Mouse (Mus musculus): ENCODE results near the gene Fxyd1.

The Fxyd1 gene

GRCm38 (mm10) chr7:31057071-31057470, at the start of gene Fxyd1:
TSS of gene Fxyd1 (minus strand) at chr7:31057199.
- DNase-seq (ENCODE audit: low read depth): no peak

- no peak for DNase-seq (ENCODE audit: low read depth)
These were observed 49.2 kb upstream of the Fxyd1 start for GRCm38 (mm10) chr7:31106166-31106565.

- DNase-seq (ENCODE audit: low read depth): no peak
These were observed 48.2 kb upstream of the Fxyd1 start for GRCm38 (mm10) chr7:31105061-31105768.

GRCm38 (mm10) chr7:31100786-31101185, 43.8 kb upstream of the Fxyd1 start:
- DNase-seq (ENCODE audit: low read depth): no peak

- no peak for DNase-seq (ENCODE audit: low read depth)
These were observed 42.6 kb upstream of the Fxyd1 start for GRCm38 (mm10) chr7:31099612-31099982.

GRCm38 (mm10) chr7:31098697-31099611, 42.0 kb upstream of the Fxyd1 start:
- no peak for DNase-seq (ENCODE audit: low read depth)

- peak; percentile 86 for DNase-seq (ENCODE audit: low read depth)
These were observed 40.7 kb upstream of the Fxyd1 start for GRCm38 (mm10) chr7:31097583-31098248.

- DNase-seq (ENCODE audit: low read depth): no peak
These were observed 40.0 kb upstream of the Fxyd1 start for GRCm38 (mm10) chr7:31096892-31097564.

- no peak for DNase-seq (ENCODE audit: low read depth)
These were observed 37.9 kb upstream of the Fxyd1 start for GRCm38 (mm10) chr7:31094774-31095501.

GRCm38 (mm10) chr7:31089721-31090120, 32.7 kb upstream of the Fxyd1 start:
- DNase-seq (ENCODE audit: low read depth): no peak

GRCm38 (mm10) chr7:31088206-31088605, 31.2 kb upstream of the Fxyd1 start:
- DNase-seq (ENCODE audit: low read depth): no peak

- DNase-seq (ENCODE audit: low read depth): no peak
These were observed 30.3 kb upstream of the Fxyd1 start for GRCm38 (mm10) chr7:31087262-31087661.

GRCm38 (mm10) chr7:31086175-31086755, 29.3 kb upstream of the Fxyd1 start:
- DNase-seq (ENCODE audit: low read depth): no peak

GRCm38 (mm10) chr7:31085171-31085570, 28.2 kb upstream of the Fxyd1 start:
- peak; percentile 94 for DNase-seq (ENCODE audit: low read depth)

GRCm38 (mm10) chr7:31084140-31084539, 27.1 kb upstream of the Fxyd1 start:
- no peak for DNase-seq (ENCODE audit: low read depth)

GRCm38 (mm10) chr7:31082831-31083588, 26.0 kb upstream of the Fxyd1 start:
- DNase-seq (ENCODE audit: low read depth): peak; percentile 92

GRCm38 (mm10) chr7:31082106-31082505, 25.1 kb upstream of the Fxyd1 start:
- no peak for DNase-seq (ENCODE audit: low read depth)

GRCm38 (mm10) chr7:31081106-31081505, 24.1 kb upstream of the Fxyd1 start:
- no peak for DNase-seq (ENCODE audit: low read depth)

GRCm38 (mm10) chr7:31080611-31081010, 23.6 kb upstream of the Fxyd1 start:
- no peak for DNase-seq (ENCODE audit: low read depth)

GRCm38 (mm10) chr7:31079670-31080069, 22.7 kb upstream of the Fxyd1 start:
- DNase-seq (ENCODE audit: low read depth): no peak

Measured in fibroblast of lung, adult 2 months (primary cell).